Mouse (Mus musculus) heart, embryonic 16.5 days (tissue): ENCODE measurements at regions not wholly inside any gene's neighbourhood (a gene's known extent, or its start where the extent isn't known, plus 50 kb on each side); places are given as distances from the start of the nearest gene placed in this dataset.

Experiments used
- ATAC-seq: fragments of 200-750 bp; cut with Nextera tagmentation; replicated peaks from 2 replicates; pipeline ENCODE4 v1.8.0; 2017; ENCODE audit warnings: moderate number of reproducible peaks; ENCODE audit not compliant: insufficient read depth, low FRiP score; ENCODE audit errors: extremely low read depth
- H3K27ac ChIP-seq: fragments of 300-500 bp; sonication (generic); 2 replicates; pipeline ENCODE4 v1.5.1; 2014; ENCODE audit warnings: mild to moderate bottlenecking, low read length, control low read depth, moderate library complexity
- H3K27me3 ChIP-seq: fragments of 300-500 bp; sonication (generic); 2 replicates; pipeline ENCODE4 v1.6.1; 2014; ENCODE audit warnings: low read length, mixed read lengths; ENCODE audit not compliant: control insufficient read depth, insufficient read depth
- H3K36me3 ChIP-seq: fragments of 300-500 bp; sonication (generic); 2 replicates; pipeline ENCODE4 v1.6.1; 2014; ENCODE audit not compliant: control insufficient read depth, insufficient read depth
- H3K4me1 ChIP-seq: fragments of 300-500 bp; sonication (generic); 2 replicates; pipeline ENCODE4 v1.6.1; 2014; ENCODE audit warnings: low read length, mixed read lengths; ENCODE audit not compliant: control insufficient read depth, insufficient read depth
- H3K4me2 ChIP-seq: fragments of 300-500 bp; sonication (generic); 2 replicates; pipeline ENCODE4 v1.6.1; 2014; ENCODE audit warnings: low read depth, mild to moderate bottlenecking, control low read depth, low read length
- H3K4me3 ChIP-seq: fragments of 300-500 bp; sonication (generic); 2 replicates; pipeline ENCODE4 v1.5.1; 2014; ENCODE audit warnings: mild to moderate bottlenecking, control low read depth, low read length
- H3K9ac ChIP-seq: fragments of 300-500 bp; sonication (generic); 2 replicates; pipeline ENCODE4 v1.6.1; 2014; ENCODE audit warnings: low read length, control low read depth
- H3K9me3 ChIP-seq: fragments of 300-500 bp; sonication (generic); replicated peaks from 2 replicates; pipeline ENCODE4 v1.6.1; 2016; ENCODE audit warnings: low read length; ENCODE audit not compliant: control insufficient read depth
- WGBS: fragments of 180-500 bp; shearing (Covaris S2); extraction: QIAGEN DNeasy Blood & Tissue Kit; methylation state at CpG from one replicate; pipeline ENCODE4 v1.1.7; 2014; 5-methylcytosine and 5-hydroxymethylcytosine counted together

GRCm38 (mm10) chr4:103421541-103421951, 107.9 kb downstream of the Oma1 start:
- Histone ChIP-seq H3K4me3 (no peak overlapping the region), H3K27me3 (no peaks in the 10 kb centered on the region), H3K9ac (no peak overlapping the region), H3K9me3 (no peaks in the 10 kb centered on the region), H3K4me1 (peaks cover 8% of the 10 kb centered on the region), H3K27ac (peak overlapping the region; percentile 20; the same call in 1 of the 2 replicates), H3K36me3 (no peaks in the 10 kb centered on the region), H3K4me2 (no peak overlapping the region)
- 10% methylated on average over 2 of the region's 2 CpGs for WGBS
- peak; percentile 63; the same call in 1 of the 2 replicates for ATAC-seq

GRCm38 (mm10) chr4:103441383-103441782, 127.8 kb downstream of the Oma1 start:
- H3K27me3 ChIP-seq, result no peaks in the 10 kb centered on the region
- no peak overlapping the region for H3K9ac ChIP-seq
- H3K4me3 ChIP-seq, result no peak overlapping the region
- H3K4me1 ChIP-seq, result no peaks in the 10 kb centered on the region
- 93% methylated on average over 1 of the region's 1 CpGs for WGBS
- ATAC-seq, result no peak
- no peak overlapping the region for H3K4me2 ChIP-seq
- H3K9me3 ChIP-seq, result no peaks in the 10 kb centered on the region
- no peak overlapping the region for H3K27ac ChIP-seq
- H3K36me3 ChIP-seq, result no peaks in the 10 kb centered on the region

- 91% methylated on average over 11 of the region's 11 CpGs for WGBS
- no peak for ATAC-seq
- Histone ChIP-seq H3K4me2 (no peak overlapping the region), H3K4me3 (no peak overlapping the region), H3K9ac (no peak overlapping the region), H3K27me3 (no peaks in the 10 kb centered on the region), H3K4me1 (no peaks in the 10 kb centered on the region), H3K36me3 (no peaks in the 10 kb centered on the region), H3K9me3 (no peaks in the 10 kb centered on the region), H3K27ac (no peak overlapping the region)
Observed at GRCm38 (mm10) chr4:103441955-103442354, 128.3 kb downstream of the Oma1 start.

GRCm38 (mm10) chr4:103449276-103449675, 135.7 kb downstream of the Oma1 start:
- Histone ChIP-seq H3K36me3 (no peaks in the 10 kb centered on the region), H3K4me2 (no peak overlapping the region), H3K27me3 (no peaks in the 10 kb centered on the region), H3K4me1 (no peaks in the 10 kb centered on the region), H3K9me3 (no peaks in the 10 kb centered on the region), H3K4me3 (no peak overlapping the region), H3K27ac (no peak overlapping the region), H3K9ac (no peak overlapping the region)
- no peak for ATAC-seq
- WGBS, result 77% methylated on average over 1 of the region's 1 CpGs

- Histone ChIP-seq H3K36me3 (no peaks in the 10 kb centered on the region), H3K4me2 (no peak overlapping the region), H3K27me3 (no peaks in the 10 kb centered on the region), H3K9me3 (no peaks in the 10 kb centered on the region), H3K4me3 (no peak overlapping the region), H3K9ac (no peak overlapping the region), H3K4me1 (no peaks in the 10 kb centered on the region), H3K27ac (no peak overlapping the region)
- ATAC-seq, result no peak
- WGBS, result 58% methylated on average over 2 of the region's 2 CpGs
Observed at GRCm38 (mm10) chr4:103450121-103450520, 136.5 kb downstream of the Oma1 start.

- no peaks in the 10 kb centered on the region for H3K9me3 ChIP-seq
Observed at GRCm38 (mm10) chr4:103455458-103455857, 141.8 kb downstream of the Oma1 start.

GRCm38 (mm10) chr4:103466019-103466589, 152.5 kb downstream of the Oma1 start:
- WGBS, result 74% methylated on average over 7 of the region's 7 CpGs
- H3K4me2 ChIP-seq, result no peak overlapping the region

More at GRCm38 (mm10) chr4:103455458-103455857, 141.8 kb downstream of the Oma1 start:
- Histone ChIP-seq H3K36me3 (no peaks in the 10 kb centered on the region), H3K4me2 (no peak overlapping the region), H3K27me3 (no peaks in the 10 kb centered on the region), H3K4me3 (no peak overlapping the region), H3K27ac (no peak overlapping the region), H3K4me1 (no peaks in the 10 kb centered on the region), H3K9ac (no peak overlapping the region)
- WGBS, result 51% methylated on average over 2 of the region's 2 CpGs
- ATAC-seq, result no peak

GRCm38 (mm10) chr4:103475596-103475995, 143.6 kb upstream of the Dab1 start:
- Histone ChIP-seq H3K36me3 (no peaks in the 10 kb centered on the region), H3K4me3 (no peak overlapping the region), H3K4me1 (no peaks in the 10 kb centered on the region), H3K9me3 (no peaks in the 10 kb centered on the region), H3K4me2 (no peak overlapping the region), H3K27ac (no peak overlapping the region), H3K9ac (no peak overlapping the region), H3K27me3 (no peaks in the 10 kb centered on the region)
- ATAC-seq, result no peak
- 72% methylated on average over 1 of the region's 1 CpGs for WGBS

More at GRCm38 (mm10) chr4:103466019-103466589, 152.5 kb downstream of the Oma1 start:
- Histone ChIP-seq H3K9me3 (no peaks in the 10 kb centered on the region), H3K36me3 (no peaks in the 10 kb centered on the region), H3K27ac (no peak overlapping the region), H3K27me3 (no peaks in the 10 kb centered on the region), H3K4me1 (no peaks in the 10 kb centered on the region), H3K4me3 (no peak overlapping the region), H3K9ac (no peak overlapping the region)
- ATAC-seq, result no peak

GRCm38 (mm10) chr4:103486140-103486965, 132.8 kb upstream of the Dab1 start:
- no peak overlapping the region for H3K4me2 ChIP-seq
- H3K27me3 ChIP-seq, result no peaks in the 10 kb centered on the region
- H3K4me3 ChIP-seq, result no peak overlapping the region
- peaks cover 7% of the 10 kb centered on the region; the same call in 1 of the 2 replicates for H3K4me1 ChIP-seq
- no peak overlapping the region for H3K27ac ChIP-seq
- no peak overlapping the region for H3K9ac ChIP-seq
- H3K36me3 ChIP-seq, result no peaks in the 10 kb centered on the region
- ATAC-seq, result no peak
- 70% methylated on average over 8 of the region's 8 CpGs for WGBS
- no peaks in the 10 kb centered on the region for H3K9me3 ChIP-seq
